Mouse (Mus musculus) cerebellum, adult 2 months (tissue): ENCODE measurements around the gene Prdm5.

ENCODE experiments used
- CTCF ChIP-seq: fragments of 200-500 bp; IDR thresholded peaks from 2 replicates; pipeline ENCODE4 v1.5.1; 2011; ENCODE audit warnings: low read depth, mild to moderate bottlenecking, control low read depth, low read length, moderate library complexity, borderline replicate concordance; ENCODE audit not compliant: insufficient read depth
- POLR2A ChIP-seq: fragments of 200-500 bp; IDR thresholded peaks from 2 replicates; pipeline ENCODE4 v1.6.1; 2011; ENCODE audit warnings: low read length, control low read depth, borderline replicate concordance; ENCODE audit not compliant: insufficient read depth

DNA sequence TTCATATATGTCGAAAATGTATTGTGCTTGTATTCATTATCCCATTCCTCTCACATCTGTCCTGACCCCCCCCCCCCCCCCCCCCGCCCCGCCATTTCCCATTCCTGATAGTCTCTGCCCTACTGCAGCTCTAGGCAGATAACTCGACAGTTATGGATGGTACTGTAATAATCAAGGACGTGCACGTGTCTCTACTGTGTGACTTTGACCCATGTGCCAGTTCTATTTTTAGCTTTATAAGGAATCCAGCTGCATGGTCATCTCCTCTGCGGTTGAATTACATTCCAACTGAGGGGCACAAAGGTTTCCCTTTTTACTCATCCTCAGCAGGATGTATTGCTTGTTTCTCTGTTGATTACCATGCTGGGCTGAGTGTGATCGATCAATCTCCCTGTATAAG, 39.3 kb upstream of the Prdm5 start:
- TF ChIP-seq CTCF, result no peak
- TF ChIP-seq POLR2A, result no peak
